Mouse (Mus musculus) lung, postnatal 0 days (tissue): Measurements from ENCODE around the gene Syn2. TPM values are rescaled to one million over a fixed set of nuclear protein-coding genes. Genes with fewer than 3 reads are reported as not detected.

ENCODE experiments used
- ATAC-seq: fragments of 200-750 bp; cut with Nextera tagmentation; 2 replicates; pipeline ENCODE4 v1.8.0; 2017; ENCODE audit warnings: moderate library complexity
- DNase-seq: peaks from one replicate; pipeline ENCODE4 v3.0.0-alpha.2; 2016; ENCODE audit warnings: low spot score
- H3K27ac ChIP-seq: fragments of 300-500 bp; sonication (generic); 2 replicates; pipeline ENCODE4 v1.5.1; 2014; ENCODE audit warnings: antibody characterized with exemption, mild to moderate bottlenecking, low read length, mixed read lengths
- H3K27me3 ChIP-seq: fragments of 300-500 bp; sonication (generic); replicated peaks from 2 replicates; pipeline ENCODE4 v1.6.1; 2014; ENCODE audit warnings: low read length, mixed read lengths; ENCODE audit not compliant: insufficient read depth
- H3K36me3 ChIP-seq: fragments of 300-500 bp; sonication (generic); 2 replicates; pipeline ENCODE4 v1.6.1; 2014; ENCODE audit warnings: low read length, mixed read lengths; ENCODE audit not compliant: insufficient read depth
- H3K4me1 ChIP-seq: fragments of 300-500 bp; sonication (generic); 2 replicates; pipeline ENCODE4 v1.6.1; 2014; ENCODE audit warnings: antibody characterized with exemption, low read depth, low read length, mixed read lengths; ENCODE audit not compliant: insufficient read depth
- H3K4me2 ChIP-seq: fragments of 300-500 bp; sonication (generic); replicated peaks from 2 replicates; pipeline ENCODE4 v1.6.1; 2014; ENCODE audit warnings: low read depth, mild to moderate bottlenecking, low read length, moderate library complexity, mixed read lengths
- H3K4me3 ChIP-seq: fragments of 300-500 bp; sonication (generic); 2 replicates; pipeline ENCODE4 v1.5.1; 2014; ENCODE audit warnings: low read depth, low read length
- H3K9ac ChIP-seq: fragments of 300-500 bp; sonication (generic); replicated peaks from 2 replicates; pipeline ENCODE4 v1.6.1; 2014; ENCODE audit warnings: low read depth, mild to moderate bottlenecking
- H3K9me3 ChIP-seq: fragments of 300-500 bp; sonication (generic); 2 replicates; pipeline ENCODE4 v1.6.1; 2016; ENCODE audit warnings: low read length, mixed read lengths
- CTCF ChIP-seq: IDR thresholded peaks from 2 replicates; pipeline ENCODE4 v1.5.1; 2016; ENCODE audit warnings: antibody characterized with exemption, mild to moderate bottlenecking
- EP300 ChIP-seq: IDR thresholded peaks from 2 replicates; pipeline ENCODE4 v1.6.1; 2016; ENCODE audit warnings: antibody characterized with exemption, mild to moderate bottlenecking, control low read depth
- WGBS: fragments of 180-500 bp; shearing (Covaris S2); extraction: QIAGEN DNeasy Blood & Tissue Kit; methylation state at CpG from one replicate; pipeline ENCODE4 v1.1.7; 2014; 5-methylcytosine and 5-hydroxymethylcytosine counted together
- polyA plus RNA-seq: library from polyadenylated mRNA; unstranded; fragments of >200 nt; fragmentation: Nextera tagmentation; extraction: Ambion mirVana; gene quantifications from 2 replicates; pipeline ENCODE4 v1.2.1, GENCODE M21; 2015

Syn2 gene
- polyA plus RNA-seq, 1 experiment from 2014 or later, result 1.0 TPM

DNA sequence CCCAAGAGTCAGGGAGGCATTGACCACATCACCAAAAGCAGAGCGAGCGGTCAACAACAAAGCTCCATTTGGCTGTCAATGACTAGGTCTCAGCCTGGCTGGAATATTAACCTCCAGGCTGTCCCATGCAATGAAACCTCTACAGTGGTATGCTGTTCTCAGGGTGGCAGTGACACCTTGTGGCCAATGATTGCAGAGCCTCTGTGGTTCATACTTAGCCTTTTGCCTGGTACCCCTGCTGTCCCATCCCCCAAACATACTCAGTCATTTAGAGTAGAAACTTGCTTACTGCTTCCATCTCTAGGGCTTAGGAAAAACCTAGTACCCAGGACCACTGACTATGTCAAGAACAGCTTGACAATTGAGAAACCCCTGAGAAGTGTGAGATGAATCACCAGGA lies 133.2 kb downstream of the Syn2 start:
- WGBS, result 52% methylated on average over 2 of the region's 2 CpGs
- H3K9ac ChIP-seq, result no peak overlapping the region
- TF ChIP-seq CTCF (peak; percentile 96), EP300 (no peak)
- no peaks in the 10 kb centered on the region for H3K36me3 ChIP-seq
- no peaks in the 10 kb centered on the region for H3K27me3 ChIP-seq
- peak; percentile 80 for DNase-seq
- ATAC-seq, result peak; percentile 83
- H3K9me3 ChIP-seq, result no peaks in the 10 kb centered on the region
- H3K27ac ChIP-seq, result no peak overlapping the region
- no peaks in the 10 kb centered on the region for H3K4me1 ChIP-seq
- no peak overlapping the region for H3K4me3 ChIP-seq
- no peak overlapping the region for H3K4me2 ChIP-seq

DNA sequence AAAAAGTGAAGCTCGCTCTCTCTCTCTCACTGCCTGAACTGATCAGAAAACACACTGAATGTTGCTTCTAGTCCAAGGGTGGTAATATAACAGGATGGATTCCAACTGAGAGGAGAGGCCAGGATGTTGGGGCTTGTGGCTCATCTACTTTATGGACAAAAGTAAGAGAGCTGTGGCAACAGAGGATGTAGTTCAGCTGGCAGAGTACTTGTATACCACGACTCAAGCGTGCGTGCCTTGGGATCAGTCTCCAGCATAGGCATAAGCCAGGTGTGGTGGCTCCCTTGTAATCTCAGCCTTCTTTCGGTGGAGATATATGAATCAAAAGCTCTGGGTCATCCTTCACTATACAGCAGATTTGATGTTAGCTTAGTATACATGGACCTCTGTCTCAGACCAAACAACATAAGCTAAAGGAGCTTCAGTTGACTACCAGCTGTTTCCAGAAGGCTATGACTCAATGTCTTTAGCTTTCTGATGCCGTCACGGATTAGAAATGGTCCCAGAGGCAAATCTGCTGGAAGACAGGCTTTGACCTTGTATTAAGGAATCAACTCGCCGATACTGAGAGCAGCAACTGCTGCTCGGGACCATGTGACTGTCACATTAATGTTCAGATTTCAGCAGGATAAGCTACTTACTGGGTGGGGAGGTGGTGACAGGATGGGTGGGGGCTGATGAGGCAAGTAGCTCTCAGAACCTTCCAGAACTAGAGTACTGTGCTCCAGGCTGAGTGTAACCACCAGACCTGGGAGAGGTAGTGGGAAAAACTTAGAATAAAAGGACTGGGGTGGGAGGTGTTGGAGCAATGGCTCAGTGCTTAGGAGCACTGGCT lies 134.1 kb downstream of the Syn2 start:
- DNase-seq (no peak), ATAC-seq (no peak)
- H3K4me2 ChIP-seq, result no peak overlapping the region
- H3K4me1 ChIP-seq, result no peaks in the 10 kb centered on the region
- H3K4me3 ChIP-seq, result no peak overlapping the region
- H3K36me3 ChIP-seq, result no peaks in the 10 kb centered on the region
- no peak overlapping the region for H3K27ac ChIP-seq
- no peaks in the 10 kb centered on the region for H3K9me3 ChIP-seq
- H3K9ac ChIP-seq, result no peak overlapping the region
- H3K27me3 ChIP-seq, result no peaks in the 10 kb centered on the region
- 92% methylated on average over 10 of the region's 10 CpGs for WGBS
- TF ChIP-seq EP300 (no peak), CTCF (no peak)

DNA sequence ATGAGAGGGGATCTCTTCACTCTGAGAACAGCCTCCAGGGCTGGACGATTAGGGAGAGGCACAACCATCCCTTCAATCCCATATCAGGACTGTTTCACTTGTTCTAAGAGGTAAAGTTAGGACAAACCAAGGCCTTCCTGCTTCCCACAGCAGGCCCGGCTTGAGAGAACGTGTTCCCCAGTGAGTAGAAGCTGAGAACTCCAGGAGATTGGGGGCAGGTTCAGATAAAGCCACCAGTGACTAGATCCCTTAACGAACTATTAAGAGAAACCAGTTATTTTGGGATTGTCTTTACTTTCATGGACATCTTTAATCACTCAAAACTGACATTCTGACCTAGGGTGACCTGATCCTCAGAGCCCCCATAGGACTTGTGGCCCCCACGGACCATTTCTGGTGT lies 134.9 kb downstream of the Syn2 start:
- H3K9me3 ChIP-seq, result no peaks in the 10 kb centered on the region
- DNase-seq (no peak), ATAC-seq (no peak)
- no peaks in the 10 kb centered on the region for H3K4me1 ChIP-seq
- no peak overlapping the region for H3K9ac ChIP-seq
- TF ChIP-seq CTCF (no peak), EP300 (no peak)
- no peaks in the 10 kb centered on the region for H3K36me3 ChIP-seq
- no peak overlapping the region for H3K27ac ChIP-seq
- H3K4me3 ChIP-seq, result no peak overlapping the region
- no peak overlapping the region for H3K4me2 ChIP-seq
- no peaks in the 10 kb centered on the region for H3K27me3 ChIP-seq
- 77% methylated on average over 5 of the region's 5 CpGs for WGBS

DNA sequence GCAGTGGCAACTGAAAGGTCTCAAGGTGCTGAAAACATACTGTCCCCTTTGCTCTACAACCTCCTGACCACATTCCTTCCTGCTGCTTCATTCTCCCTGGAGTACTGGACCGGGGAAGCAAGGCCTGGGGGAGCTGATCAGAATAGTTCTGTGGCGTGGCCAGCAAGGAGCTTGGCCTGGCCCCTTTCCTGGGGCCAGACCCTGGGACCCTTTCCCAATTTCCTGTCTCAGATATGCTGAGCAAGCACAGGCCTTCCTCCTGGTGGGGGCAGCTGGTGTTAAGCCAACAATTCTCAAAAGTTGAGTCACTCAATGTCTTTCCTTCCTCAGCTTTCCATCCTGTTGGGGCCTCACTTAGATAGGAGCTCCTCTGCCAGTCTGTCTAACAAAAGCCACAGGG lies 135.4 kb downstream of the Syn2 start:
- no peak overlapping the region for H3K9ac ChIP-seq
- 35% methylated on average over 2 of the region's 2 CpGs for WGBS
- TF ChIP-seq EP300, result no peak
- H3K36me3 ChIP-seq, result no peaks in the 10 kb centered on the region
- DNase-seq (no peak), ATAC-seq (no peak)
- H3K4me1 ChIP-seq, result no peaks in the 10 kb centered on the region
- H3K4me3 ChIP-seq, result no peak overlapping the region
- H3K9me3 ChIP-seq, result no peaks in the 10 kb centered on the region
- no peak overlapping the region for H3K27ac ChIP-seq
- H3K4me2 ChIP-seq, result no peak overlapping the region
- no peaks in the 10 kb centered on the region for H3K27me3 ChIP-seq

DNA sequence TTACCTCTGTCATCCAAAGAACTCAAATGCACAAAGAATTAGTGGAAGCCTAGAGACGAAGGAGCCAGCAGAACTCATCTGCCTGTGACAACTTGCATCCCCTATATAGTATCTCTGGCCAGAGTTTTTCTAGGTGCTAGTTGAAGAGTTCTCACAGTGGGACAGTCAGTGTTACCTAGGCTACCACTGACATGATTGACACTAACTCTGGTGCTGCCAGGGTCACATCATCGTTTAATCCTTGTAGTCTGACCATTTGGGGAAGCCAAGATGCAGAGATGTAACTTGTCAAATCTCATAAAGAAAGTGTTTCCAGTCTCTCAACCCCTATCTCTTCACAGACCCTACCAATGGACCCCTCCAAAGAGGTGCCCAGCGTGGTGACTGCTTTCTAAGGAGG lies 136.6 kb downstream of the Syn2 start:
- no peak overlapping the region for H3K4me2 ChIP-seq
- no peaks in the 10 kb centered on the region for H3K4me1 ChIP-seq
- H3K9ac ChIP-seq, result no peak overlapping the region
- DNase-seq, result no peak
- 62% methylated on average over 3 of the region's 3 CpGs for WGBS
- H3K9me3 ChIP-seq, result no peaks in the 10 kb centered on the region
- no peak overlapping the region for H3K4me3 ChIP-seq
- H3K27ac ChIP-seq, result no peak overlapping the region
- TF ChIP-seq CTCF, result no peak
- TF ChIP-seq EP300, result no peak
- H3K27me3 ChIP-seq, result no peaks in the 10 kb centered on the region
- H3K36me3 ChIP-seq, result no peaks in the 10 kb centered on the region
- no peak for ATAC-seq

DNA sequence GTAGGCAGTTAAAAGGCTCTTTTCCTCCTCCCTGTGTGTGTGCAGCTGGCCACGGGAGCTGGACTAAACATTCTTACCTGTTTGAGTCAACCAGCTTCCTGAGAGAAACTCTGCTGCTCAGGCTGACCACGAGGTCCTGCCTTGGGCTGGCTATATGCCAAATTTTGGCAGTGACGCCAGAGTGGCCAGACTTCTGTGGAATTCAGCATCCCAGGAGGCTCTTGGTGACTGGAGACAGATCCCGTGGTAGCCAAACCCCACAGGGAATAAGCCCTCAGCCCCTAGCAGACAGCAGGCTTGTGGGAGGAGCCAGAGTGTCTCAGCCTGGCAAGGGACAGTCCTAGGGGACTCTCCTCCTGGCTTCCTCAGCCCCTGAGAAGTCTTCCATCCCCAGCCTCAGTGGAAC lies 137.2 kb downstream of the Syn2 start:
- Histone ChIP-seq H3K27me3 (no peaks in the 10 kb centered on the region), H3K27ac (no peak overlapping the region), H3K4me3 (no peak overlapping the region), H3K9ac (no peak overlapping the region), H3K4me2 (no peak overlapping the region), H3K4me1 (no peaks in the 10 kb centered on the region), H3K9me3 (no peaks in the 10 kb centered on the region), H3K36me3 (no peaks in the 10 kb centered on the region)
- no peak for TF ChIP-seq EP300
- TF ChIP-seq CTCF, result no peak
- ATAC-seq (peak; percentile 73), DNase-seq (peak; percentile 87)
- WGBS, result 3% methylated on average over 4 of the region's 4 CpGs

DNA sequence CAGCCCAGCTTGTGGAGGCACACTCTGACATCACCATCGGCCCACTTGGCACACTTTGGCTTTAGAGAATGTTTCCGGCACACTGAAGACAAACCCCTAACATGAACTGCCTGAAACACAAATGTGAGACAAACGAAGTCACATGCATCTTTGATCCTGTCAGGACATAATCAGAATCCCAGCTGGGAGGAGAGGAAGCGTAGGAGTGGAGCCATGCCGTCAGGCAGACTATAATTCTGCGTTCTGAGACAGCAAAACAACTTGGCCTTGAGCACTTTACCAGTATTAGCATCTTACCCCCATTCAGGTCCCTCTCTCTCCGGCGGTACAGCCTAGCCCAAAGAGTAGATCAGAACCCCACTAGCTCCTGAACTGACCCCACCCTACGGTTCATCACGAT lies 138.6 kb downstream of the Syn2 start:
- Histone ChIP-seq H3K9ac (no peak overlapping the region), H3K27me3 (no peaks in the 10 kb centered on the region), H3K36me3 (no peaks in the 10 kb centered on the region), H3K27ac (no peak overlapping the region), H3K9me3 (no peaks in the 10 kb centered on the region), H3K4me1 (no peaks in the 10 kb centered on the region), H3K4me3 (no peak overlapping the region), H3K4me2 (no peak overlapping the region)
- ATAC-seq (no peak), DNase-seq (no peak)
- TF ChIP-seq CTCF (no peak), EP300 (no peak)
- WGBS, result 89% methylated on average over 10 of the region's 10 CpGs
